Mouse (Mus musculus): ENCODE data around the gene Pcsk4. TPM values are rescaled to one million over a fixed set of nuclear protein-coding genes. Genes with fewer than 3 reads are reported as not detected.
A peak's percentile ranks its signal among the peaks of the same experiment; 100 is the strongest.

The Pcsk4 gene
- polyA plus RNA-seq, 1 experiment: 9.1 TPM

- WGBS: 60% methylated on average over 10 of the region's 10 CpGs
- H3K36me3 ChIP-seq (ENCODE audit: control insufficient read depth, insufficient read depth, low read length): no peaks in the 10 kb centered on the region
- no peak for TF ChIP-seq POLR2A (IDR thresholded peaks at IDR 0.05; ENCODE audit: low read depth, low read length)
- TF ChIP-seq CTCF (conservative IDR thresholded peaks at IDR 0.05; ENCODE audit: insufficient read depth, insufficient read length, low read depth, low read length): no peak
- no peaks in the 10 kb centered on the region for H3K27me3 ChIP-seq (replicated peaks; ENCODE audit: control insufficient read depth, insufficient read depth, low read length)
- H3K4me3 ChIP-seq (ENCODE audit: insufficient read depth, low read depth, low read length): no peak overlapping the region
- peaks cover 5% of the 10 kb centered on the region; the same call in 1 of the 2 replicates for H3K4me1 ChIP-seq (ENCODE audit: control insufficient read depth, insufficient read depth, low read length)
- no peak overlapping the region for H3K27ac ChIP-seq (ENCODE audit: insufficient read depth, low read depth, low read length)
- peak; percentile 33 for DNase-seq
Measured at GRCm38 (mm10) chr10:80331636-80332524, 2.6 kb upstream of the Pcsk4 start.

- Histone ChIP-seq H3K4me3 (ENCODE audit: insufficient read depth, low read depth, low read length) (no peak overlapping the region), H3K27me3 (replicated peaks; ENCODE audit: control insufficient read depth, insufficient read depth, low read length) (no peaks in the 10 kb centered on the region), H3K27ac (ENCODE audit: insufficient read depth, low read depth, low read length) (no peak overlapping the region), H3K36me3 (ENCODE audit: control insufficient read depth, insufficient read depth, low read length) (no peaks in the 10 kb centered on the region), H3K4me1 (ENCODE audit: control insufficient read depth, insufficient read depth, low read length) (peaks cover 5% of the 10 kb centered on the region; the same call in 1 of the 2 replicates)
- TF ChIP-seq CTCF (conservative IDR thresholded peaks at IDR 0.05; ENCODE audit: insufficient read depth, insufficient read length, low read depth, low read length): no peak
- TF ChIP-seq POLR2A (IDR thresholded peaks at IDR 0.05; ENCODE audit: low read depth, low read length): no peak
- WGBS: 62% methylated on average over 2 of the region's 2 CpGs
- no peak for DNase-seq
Measured at GRCm38 (mm10) chr10:80330888-80331287, 1.6 kb upstream of the Pcsk4 start.

- Histone ChIP-seq H3K27me3 (replicated peaks; ENCODE audit: control insufficient read depth, insufficient read depth, low read length) (no peaks in the 10 kb centered on the region), H3K27ac (ENCODE audit: insufficient read depth, low read depth, low read length) (no peak overlapping the region), H3K36me3 (ENCODE audit: control insufficient read depth, insufficient read depth, low read length) (no peaks in the 10 kb centered on the region), H3K4me3 (ENCODE audit: insufficient read depth, low read depth, low read length) (peak overlapping the region; percentile 46), H3K4me1 (ENCODE audit: control insufficient read depth, insufficient read depth, low read length) (peaks cover 5% of the 10 kb centered on the region; the same call in 1 of the 2 replicates)
- WGBS: 2% methylated on average over 40 of the region's 41 CpGs
- TF ChIP-seq POLR2A (IDR thresholded peaks at IDR 0.05; ENCODE audit: low read depth, low read length): no peak
- no peak for TF ChIP-seq CTCF (conservative IDR thresholded peaks at IDR 0.05; ENCODE audit: insufficient read depth, insufficient read length, low read depth, low read length)
- no peak for DNase-seq
Measured at GRCm38 (mm10) chr10:80330084-80330483, 786 bp upstream of the Pcsk4 start.

- Histone ChIP-seq H3K36me3 (ENCODE audit: control insufficient read depth, insufficient read depth, low read length) (no peaks in the 10 kb centered on the region), H3K4me1 (ENCODE audit: control insufficient read depth, insufficient read depth, low read length) (peaks cover 3% of the 10 kb centered on the region), H3K4me3 (ENCODE audit: insufficient read depth, low read depth, low read length) (no peak overlapping the region), H3K27ac (ENCODE audit: insufficient read depth, low read depth, low read length) (no peak overlapping the region), H3K27me3 (replicated peaks; ENCODE audit: control insufficient read depth, insufficient read depth, low read length) (no peaks in the 10 kb centered on the region)
- TF ChIP-seq CTCF (conservative IDR thresholded peaks at IDR 0.05; ENCODE audit: insufficient read depth, insufficient read length, low read depth, low read length) (no peak), POLR2A (IDR thresholded peaks at IDR 0.05; ENCODE audit: low read depth, low read length) (no peak)
- no peak for DNase-seq
- 86% methylated on average over 21 of the region's 21 CpGs for WGBS
Measured at GRCm38 (mm10) chr10:80325045-80325444, 4.3 kb downstream of the Pcsk4 start.

GRCm38 (mm10) chr10:80324120-80325037, 4.9 kb downstream of the Pcsk4 start:
- H3K27me3 ChIP-seq (replicated peaks; ENCODE audit: control insufficient read depth, insufficient read depth, low read length): no peaks in the 10 kb centered on the region
- no peak; the same call in 1 of the 2 replicates for TF ChIP-seq CTCF (conservative IDR thresholded peaks at IDR 0.05; ENCODE audit: insufficient read depth, insufficient read length, low read depth, low read length)
- TF ChIP-seq POLR2A (IDR thresholded peaks at IDR 0.05; ENCODE audit: low read depth, low read length): no peak
- H3K4me3 ChIP-seq (ENCODE audit: insufficient read depth, low read depth, low read length): no peak overlapping the region
- WGBS: 67% methylated on average over 17 of the region's 17 CpGs
- H3K27ac ChIP-seq (ENCODE audit: insufficient read depth, low read depth, low read length): peak overlapping the region; percentile 85
- peaks cover 6% of the 10 kb centered on the region for H3K4me1 ChIP-seq (ENCODE audit: control insufficient read depth, insufficient read depth, low read length)
- no peaks in the 10 kb centered on the region for H3K36me3 ChIP-seq (ENCODE audit: control insufficient read depth, insufficient read depth, low read length)
- DNase-seq: no peak

GRCm38 (mm10) chr10:80323261-80324119, 5.8 kb downstream of the Pcsk4 start:
- H3K36me3 ChIP-seq (ENCODE audit: control insufficient read depth, insufficient read depth, low read length): no peaks in the 10 kb centered on the region
- H3K27ac ChIP-seq (ENCODE audit: insufficient read depth, low read depth, low read length): peak overlapping the region; percentile 85
- 0 out of 2 replicates have a peak, but pooled peaks have one; percentile 5 for TF ChIP-seq CTCF (conservative IDR thresholded peaks at IDR 0.05; ENCODE audit: insufficient read depth, insufficient read length, low read depth, low read length)
- no peak for TF ChIP-seq POLR2A (IDR thresholded peaks at IDR 0.05; ENCODE audit: low read depth, low read length)
- H3K27me3 ChIP-seq (replicated peaks; ENCODE audit: control insufficient read depth, insufficient read depth, low read length): no peaks in the 10 kb centered on the region
- DNase-seq: peak; percentile 85
- H3K4me3 ChIP-seq (ENCODE audit: insufficient read depth, low read depth, low read length): peak overlapping the region; percentile 63
- 2% methylated on average over 45 of the region's 46 CpGs for WGBS
- H3K4me1 ChIP-seq (ENCODE audit: control insufficient read depth, insufficient read depth, low read length): peaks cover 7% of the 10 kb centered on the region
